Mouse (Mus musculus) midbrain, embryonic 14.5 days (tissue): ENCODE results near the gene Foxo1. TPM values are rescaled to one million over a fixed set of nuclear protein-coding genes. Genes with fewer than 3 reads are reported as not detected.

Experiments used
- ATAC-seq: fragments of 200-750 bp; cut with Nextera tagmentation; 2 replicates; pipeline ENCODE4 v1.8.0; 2017; ENCODE audit warnings: moderate number of reproducible peaks, moderate library complexity; ENCODE audit not compliant: low FRiP score, low TSS enrichment
- DNase-seq: peaks from one replicate; pipeline ENCODE4 v3.0.0-alpha.2; 2015
- H3K27ac ChIP-seq: fragments of 300-500 bp; sonication (generic); replicated peaks from 2 replicates; pipeline ENCODE4 v1.5.1; 2014; ENCODE audit warnings: mild to moderate bottlenecking, low read depth, low read length, moderate library complexity
- H3K27me3 ChIP-seq: fragments of 300-500 bp; sonication (generic); 2 replicates; pipeline ENCODE4 v1.6.1; 2014; ENCODE audit warnings: low read length, control low read depth, mixed read lengths; ENCODE audit not compliant: control insufficient read depth, insufficient read depth
- H3K36me3 ChIP-seq: fragments of 300-500 bp; sonication (generic); 2 replicates; pipeline ENCODE4 v1.6.1; 2014; ENCODE audit warnings: low read length, control low read depth; ENCODE audit not compliant: control insufficient read depth, insufficient read depth
- H3K4me1 ChIP-seq: fragments of 300-500 bp; sonication (generic); 2 replicates; pipeline ENCODE4 v1.6.1; 2014; ENCODE audit warnings: mild to moderate bottlenecking, antibody characterized with exemption, low read length, control low read depth; ENCODE audit not compliant: control insufficient read depth, insufficient read depth
- H3K4me2 ChIP-seq: fragments of 300-500 bp; sonication (generic); 2 replicates; pipeline ENCODE4 v1.6.1; 2014; ENCODE audit warnings: mild to moderate bottlenecking, low read length, moderate library complexity
- H3K4me3 ChIP-seq: fragments of 300-500 bp; sonication (generic); replicated peaks from 2 replicates; pipeline ENCODE4 v1.5.1; 2014; ENCODE audit warnings: low read depth, low read length
- H3K9ac ChIP-seq: fragments of 300-500 bp; sonication (generic); replicated peaks from 2 replicates; pipeline ENCODE4 v1.6.1; 2014; ENCODE audit warnings: mild to moderate bottlenecking, low read length, moderate library complexity
- H3K9me3 ChIP-seq: fragments of 300-500 bp; sonication (generic); 2 replicates; pipeline ENCODE4 v1.6.1; 2016; ENCODE audit warnings: low read length, control low read depth, mixed read lengths; ENCODE audit not compliant: control insufficient read depth
- WGBS: fragments of 180-500 bp; shearing (Covaris S2); extraction: QIAGEN DNeasy Blood & Tissue Kit; methylation state at CpG from one replicate; pipeline ENCODE4 v1.1.7; 2014; 5-methylcytosine and 5-hydroxymethylcytosine counted together
- polyA plus RNA-seq: library from polyadenylated mRNA; unstranded; fragments of >200 nt; fragmentation: Nextera tagmentation; extraction: Ambion mirVana; gene quantifications from 2 replicates; pipeline ENCODE4 v1.2.1, GENCODE M21; 2014

Gene Foxo1
- polyA plus RNA-seq, 1 experiment from 2014 or later = 4.3 TPM

DNA sequence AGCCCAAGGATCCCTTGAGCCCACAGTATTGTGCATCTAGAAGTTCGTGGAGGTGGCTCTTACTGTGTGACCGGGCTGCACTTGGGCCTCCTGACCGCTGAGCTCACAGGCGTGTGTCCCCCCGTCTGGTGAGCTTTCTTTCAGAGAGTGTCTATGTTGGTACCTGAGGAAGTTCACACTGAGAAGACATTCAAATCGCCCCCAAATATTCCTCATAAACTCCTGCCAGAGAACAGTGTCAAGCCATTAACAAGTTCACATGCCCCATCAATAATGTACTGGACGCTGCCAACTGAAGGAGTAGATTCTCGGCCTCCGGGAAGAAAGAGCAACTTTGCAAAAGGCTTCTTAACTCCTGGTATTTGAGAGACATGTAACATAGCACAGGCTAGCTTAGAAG is 83.8 kb downstream of the Foxo1 start:
- Histone ChIP-seq H3K9me3 (no peaks in the 10 kb centered on the region), H3K36me3 (no peaks in the 10 kb centered on the region), H3K27ac (no peak overlapping the region), H3K4me1 (no peaks in the 10 kb centered on the region), H3K9ac (no peak overlapping the region), H3K27me3 (no peaks in the 10 kb centered on the region), H3K4me3 (no peak overlapping the region), H3K4me2 (no peak overlapping the region)
- WGBS = 89% methylated on average over 9 of the region's 9 CpGs
- no peak for DNase-seq
- no peak for ATAC-seq

- Histone ChIP-seq H3K9ac (no peak overlapping the region), H3K36me3 (no peaks in the 10 kb centered on the region), H3K4me3 (no peak overlapping the region), H3K27ac (no peak overlapping the region), H3K4me2 (no peak overlapping the region), H3K27me3 (no peaks in the 10 kb centered on the region), H3K4me1 (no peaks in the 10 kb centered on the region), H3K9me3 (no peaks in the 10 kb centered on the region)
- no peak for DNase-seq
- ATAC-seq = no peak
- 90% methylated on average over 7 of the region's 7 CpGs for WGBS
These were observed 86.1 kb downstream of the Foxo1 start for GRCm38 (mm10) chr3:52354203-52354602.

GRCm38 (mm10) chr3:52357265-52357953 is 89.3 kb downstream of the Foxo1 start:
- Histone ChIP-seq H3K4me3 (no peak overlapping the region), H3K4me2 (no peak overlapping the region), H3K27me3 (no peaks in the 10 kb centered on the region), H3K4me1 (no peaks in the 10 kb centered on the region), H3K9me3 (no peaks in the 10 kb centered on the region), H3K27ac (no peak overlapping the region), H3K36me3 (no peaks in the 10 kb centered on the region), H3K9ac (no peak overlapping the region)
- DNase-seq (no peak), ATAC-seq (no peak)
- WGBS = 88% methylated on average over 15 of the region's 15 CpGs

- 95% methylated on average over 6 of the region's 6 CpGs for WGBS
These were observed 96.4 kb downstream of the Foxo1 start for GRCm38 (mm10) chr3:52364576-52364975.

DNA sequence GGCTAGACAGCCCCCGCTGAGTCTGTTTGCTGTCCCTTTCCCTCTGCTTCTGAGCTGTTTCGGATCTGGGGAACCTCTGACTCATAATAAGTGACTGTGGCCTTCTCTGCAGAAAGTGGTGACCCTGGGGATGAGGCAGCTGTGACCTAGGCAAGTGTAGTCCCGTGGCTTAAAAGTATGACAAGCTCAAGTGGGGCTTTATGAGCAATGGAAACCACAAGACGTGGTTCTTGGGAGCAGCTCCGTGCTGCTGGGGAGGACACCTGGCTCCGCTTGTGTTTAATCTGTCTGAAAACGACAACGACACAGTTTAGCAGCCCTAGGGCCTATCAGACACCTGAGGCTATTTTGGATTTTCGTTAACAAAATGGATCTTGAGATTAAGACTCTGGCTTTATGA is 101.1 kb downstream of the Foxo1 start:
- Histone ChIP-seq H3K4me2 (no peak overlapping the region), H3K9me3 (no peaks in the 10 kb centered on the region), H3K27me3 (no peaks in the 10 kb centered on the region), H3K4me3 (no peak overlapping the region), H3K36me3 (no peaks in the 10 kb centered on the region), H3K4me1 (no peaks in the 10 kb centered on the region), H3K27ac (no peak overlapping the region), H3K9ac (no peak overlapping the region)
- WGBS = 89% methylated on average over 9 of the region's 9 CpGs
- ATAC-seq (no peak), DNase-seq (no peak)

More at GRCm38 (mm10) chr3:52364576-52364975, 96.4 kb downstream of the Foxo1 start:
- H3K4me1 ChIP-seq = no peaks in the 10 kb centered on the region
- H3K27ac ChIP-seq = no peak overlapping the region
- H3K4me2 ChIP-seq = no peak overlapping the region
- H3K9me3 ChIP-seq = no peaks in the 10 kb centered on the region
- no peak for DNase-seq
- no peak overlapping the region for H3K4me3 ChIP-seq
- H3K36me3 ChIP-seq = no peaks in the 10 kb centered on the region
- no peak for ATAC-seq
- no peak overlapping the region for H3K9ac ChIP-seq
- no peaks in the 10 kb centered on the region for H3K27me3 ChIP-seq

GRCm38 (mm10) chr3:52369881-52370428 is 101.8 kb downstream of the Foxo1 start:
- no peak for ATAC-seq

DNA sequence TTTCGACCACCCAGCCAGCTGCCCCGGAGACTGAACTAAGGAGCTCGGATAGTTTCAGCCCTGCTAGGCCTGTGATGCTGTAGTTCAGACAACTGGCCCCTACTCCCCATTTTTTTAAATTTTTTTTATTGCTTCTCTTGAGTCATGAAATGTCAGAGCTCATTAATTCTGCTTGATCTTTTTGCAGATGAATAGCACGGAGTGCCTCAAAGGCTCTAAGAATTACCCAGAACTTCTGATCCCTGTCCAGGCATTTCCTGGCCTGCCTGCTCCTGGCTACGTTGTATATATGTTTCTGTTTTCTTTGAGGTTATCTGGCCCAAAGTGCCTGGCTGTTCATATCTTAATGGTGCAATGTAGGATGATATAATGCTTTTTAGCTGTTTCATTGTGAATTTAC is 108.8 kb downstream of the Foxo1 start:
- Histone ChIP-seq H3K36me3 (no peaks in the 10 kb centered on the region), H3K9me3 (no peaks in the 10 kb centered on the region), H3K27ac (no peak overlapping the region), H3K27me3 (no peaks in the 10 kb centered on the region), H3K4me2 (no peak overlapping the region), H3K9ac (no peak overlapping the region), H3K4me1 (no peaks in the 10 kb centered on the region), H3K4me3 (no peak overlapping the region)
- DNase-seq (no peak), ATAC-seq (no peak)
- WGBS = 74% methylated on average over 5 of the region's 5 CpGs

More at GRCm38 (mm10) chr3:52369881-52370428, 101.8 kb downstream of the Foxo1 start:
- Histone ChIP-seq H3K4me2 (no peak overlapping the region), H3K27ac (no peak overlapping the region), H3K4me1 (no peaks in the 10 kb centered on the region), H3K36me3 (no peaks in the 10 kb centered on the region), H3K4me3 (no peak overlapping the region), H3K9me3 (no peaks in the 10 kb centered on the region), H3K27me3 (no peaks in the 10 kb centered on the region), H3K9ac (no peak overlapping the region)
- 83% methylated on average over 7 of the region's 7 CpGs for WGBS
- DNase-seq = no peak

GRCm38 (mm10) chr3:52383351-52383750 is 115.2 kb downstream of the Foxo1 start:
- DNase-seq (no peak), ATAC-seq (no peak)
- Histone ChIP-seq H3K4me2 (no peak overlapping the region), H3K9ac (no peak overlapping the region), H3K9me3 (no peaks in the 10 kb centered on the region), H3K4me3 (no peak overlapping the region), H3K4me1 (no peaks in the 10 kb centered on the region), H3K36me3 (no peaks in the 10 kb centered on the region), H3K27me3 (no peaks in the 10 kb centered on the region), H3K27ac (no peak overlapping the region)
- WGBS = 84% methylated on average over 7 of the region's 7 CpGs

- Histone ChIP-seq H3K9ac (no peak overlapping the region), H3K4me3 (no peak overlapping the region), H3K9me3 (no peaks in the 10 kb centered on the region), H3K27me3 (no peaks in the 10 kb centered on the region), H3K4me2 (no peak overlapping the region), H3K4me1 (no peaks in the 10 kb centered on the region), H3K27ac (no peak overlapping the region), H3K36me3 (no peaks in the 10 kb centered on the region)
- ATAC-seq (no peak), DNase-seq (no peak)
- 42% methylated on average over 8 of the region's 8 CpGs for WGBS
These were observed 118.2 kb downstream of the Foxo1 start for GRCm38 (mm10) chr3:52386343-52386742.
